In genomic region chr16:90878135-90878860, GRCm38 (mm10) we compare ENCODE assay signal across 27 mouse cellular contexts. TPM values are rescaled to one million over a fixed set of nuclear protein-coding genes. Genes with fewer than 3 reads are reported as not detected.
DNase-seq lines count a peak whose midpoint lies in the region; ATAC-seq and TF ChIP-seq lines count a peak whose summit lies in the region.
"Had no signal": no experiment of that assay in that cellular context is flagged by ENCODE, and none has a peak within 500 bp of the region (broad histone marks: within the 10 kb centered on the region; RNA-seq: fewer than 3 reads in every experiment).

No protein-coding gene starts in this region.

- no peak overlapping the region for H3K27ac ChIP-seq in kidney, embryonic 15.5 days
- H3K27ac ChIP-seq in ES-E14 (ENCODE audit: insufficient read depth, low read depth, low read length, poor library complexity, severe bottlenecking) = no peak overlapping the region
- H3K27ac ChIP-seq: forebrain, embryonic 10.5 days; gastrocnemius, adult 2 months; heart, embryonic 15.5 days; hindbrain, embryonic 14.5 days had no signal

- in situ Hi-C loops in ES-E14 (cut with MboI; ENCODE audit: low sequenced_read_pairs in 2 of 2, unreplicated experiment in 2 of 2) = no loop called here

- no peak overlapping the region for H3K4me2 ChIP-seq in kidney, embryonic 15.5 days
- H3K4me2 ChIP-seq: heart, embryonic 12.5 days; heart, embryonic 15.5 days; hindbrain, embryonic 14.5 days had no signal

- peak; percentile 27 for DNase-seq in kidney, adult 9 months
- DNase-seq in ES-CJ7 (ENCODE audit: low read depth, low spot score) (peak; percentile 79), ES-E14 (ENCODE audit: low read depth, low spot score) (no peak)
- DNase-seq in large intestine, adult 2 months (ENCODE audit: low read depth, low spot score) = peak; percentile 31
- no peak for DNase-seq in layer of hippocampus, postnatal 14 days (ENCODE audit: low spot score in 2 of 2)
- no peak for DNase-seq in testis, postnatal 14 days (ENCODE audit: low spot score)
- DNase-seq: adrenal gland, adult 8-10 months; adrenal gland, postnatal 25 days; cerebellum, adult 11-12 months; cerebellum, adult 8-10 months; cerebellum, postnatal 10 days; forebrain, postnatal 0 days; gastrocnemius, adult 2 months; gastrocnemius, postnatal 14 days; heart, adult 18-20 months; heart, postnatal 10 days; heart, postnatal 4 days had no signal

- ATAC-seq in kidney, embryonic 15.5 days (replicated peaks; ENCODE audit: low FRiP score) = no peak
- ATAC-seq: activated CD4-positive, CD25-positive, alpha-beta regulatory T cell, adult 4 months; CD4-positive, CD25-positive, alpha-beta regulatory T cell, adult 4 months; forebrain, embryonic 14.5 days; forebrain, postnatal 0 days; Patski had no signal

- H3K4me1 ChIP-seq in kidney, embryonic 15.5 days = peaks cover 8% of the 10 kb centered on the region
- peaks cover 0 to 2% of the 10 kb centered on the region in 2 experiments; a peak in 1 of 4 replicates for H3K4me1 ChIP-seq in ES-E14 (ENCODE audit: control insufficient read depth in 2 of 2, insufficient read depth in 2 of 2, low read length in 2 of 2, poor library complexity in 1 of 2)
- H3K4me1 ChIP-seq: forebrain, embryonic 10.5 days had no signal

- H3K9ac ChIP-seq in kidney, embryonic 15.5 days = no peak overlapping the region
- H3K9ac ChIP-seq in ES-E14 (ENCODE audit: insufficient read depth, low read depth, low read length, poor library complexity, severe bottlenecking) = no peak overlapping the region
- H3K9ac ChIP-seq: forebrain, postnatal 0 days; heart, embryonic 12.5 days; heart, embryonic 15.5 days; hindbrain, embryonic 14.5 days had no signal

- no peak overlapping the region for H3K4me3 ChIP-seq in kidney, embryonic 15.5 days (replicated peaks)
- H3K4me3 ChIP-seq in ES-E14 (ENCODE audit: insufficient read depth in 1 of 2, low read depth in 1 of 2, low read length in 2 of 2, poor library complexity in 1 of 2, severe bottlenecking in 1 of 2) = no peak overlapping the region
- H3K4me3 ChIP-seq: forebrain, embryonic 10.5 days; gastrocnemius, adult 2 months; heart, embryonic 12.5 days; heart, embryonic 15.5 days had no signal

- no peaks in the 10 kb centered on the region for H3K9me3 ChIP-seq in kidney, embryonic 15.5 days (replicated peaks)
- H3K9me3 ChIP-seq in ES-E14 (ENCODE audit: control insufficient read depth, insufficient read depth, low read depth, low read length) = no peaks in the 10 kb centered on the region
- H3K9me3 ChIP-seq: forebrain, embryonic 10.5 days; G1E; heart, embryonic 12.5 days; heart, embryonic 15.5 days had no signal

- H3K27me3 ChIP-seq in kidney, embryonic 15.5 days = no peaks in the 10 kb centered on the region
- H3K27me3 ChIP-seq: heart, embryonic 15.5 days had no signal

- WGBS in kidney, embryonic 15.5 days = 94% methylated on average over 3 of the region's 3 CpGs
- 49% methylated on average over 3 of the region's 3 CpGs for WGBS in large intestine, adult 2 months

- no peaks in the 10 kb centered on the region for H3K36me3 ChIP-seq in kidney, embryonic 15.5 days
- no peaks in the 10 kb centered on the region for H3K36me3 ChIP-seq in ES-E14 (ENCODE audit: control insufficient read depth, insufficient read depth, low read length, poor library complexity, severe bottlenecking)
- H3K36me3 ChIP-seq: forebrain, embryonic 10.5 days; G1E; heart, embryonic 12.5 days; heart, embryonic 15.5 days had no signal

TF ChIP-seq in ES-E14, 5 proteins besides CTCF, POLR2A, EP300 and RAD21:
- TF ChIP-seq MAFK (IDR thresholded peaks at IDR 0.05; ENCODE audit: insufficient read depth, low read depth, low read length) (no peak), ZNF384 (IDR thresholded peaks at IDR 0.05; ENCODE audit: low read depth, low read length) (peak; percentile 61; the same call in 1 of the 2 replicates)

RNA-seq across cellular contexts. Expression of gene Eva1c, which starts 51.8 kb away (rescaled TPM):
- polyA plus RNA-seq in kidney, embryonic 15.5 days (2015; fragmentation: Nextera tagmentation; extraction: Ambion mirVana) = 0.64 and 0.91 TPM in 2 replicates
- total RNA-seq in ES-E14 (2012; rRNA removed) = 1.1 and 2.0 TPM in 2 replicates
- polyA plus RNA-seq in large intestine, adult 2 months (2012; rRNA removed) = 0.45 and 0.67 TPM in 2 replicates
- 1 to 10 TPM in 1 of 2 experiments, under 1 TPM in 1; 0.74 to 1.5 TPM for total RNA-seq in layer of hippocampus, postnatal 14 days (2021)
- polyA plus RNA-seq: activated CD4-positive, CD25-positive, alpha-beta regulatory T cell, adult 4 months; CD4-positive, CD25-positive, alpha-beta regulatory T cell, adult 4 months; G1E had no signal

RNA-seq across cellular contexts. Expression of gene Cfap298, which starts 56.6 kb away (rescaled TPM):
- 37.0 and 42.5 TPM in 2 replicates for polyA plus RNA-seq in kidney, embryonic 15.5 days (2015; fragmentation: Nextera tagmentation; extraction: Ambion mirVana)
- total RNA-seq in ES-E14 (2012; rRNA removed) = 26.1 and 26.8 TPM in 2 replicates
- 8.0 and 9.4 TPM in 2 replicates for polyA plus RNA-seq in large intestine, adult 2 months (2012; rRNA removed)
- total RNA-seq in layer of hippocampus, postnatal 14 days (2021) = 10 to 100 TPM; 39.9 to 44.5 TPM

Comparison
In these comparisons a context has a peak if more than half of its experiments do, and no peak if none do; other contexts are left out.
1. DNase-seq: peak in kidney, adult 9 months (single experiment), ES-CJ7 (single experiment) and large intestine, adult 2 months (single experiment); none in ES-E14 (single experiment), layer of hippocampus, postnatal 14 days (0 of 2) and testis, postnatal 14 days (single experiment).